Mouse (Mus musculus) gastrocnemius, adult 2 months (tissue): ENCODE data around the gene Txndc11. TPM values are rescaled to one million over a fixed set of nuclear protein-coding genes. Genes with fewer than 3 reads are reported as not detected.
"Not testable (repeated sequence)": the region's sequence is repeated elsewhere in the genome, so short reads cannot be mapped to it uniquely, and the experiment has no call there.

Experiments used
- DNase-seq: peaks from one replicate; pipeline ENCODE4 v3.0.0; 2022
- H3K27ac ChIP-seq: fragments of 200-600 bp; 2 replicates; pipeline ENCODE4 v1.8.1; 2022; ENCODE audit warnings: mild to moderate bottlenecking
- H3K4me3 ChIP-seq: fragments of 200-600 bp; 2 replicates; pipeline ENCODE4 v1.8.1; 2022; ENCODE audit warnings: mild to moderate bottlenecking, moderate library complexity
- CTCF ChIP-seq: fragments of 200-600 bp; IDR thresholded peaks from 2 replicates; pipeline ENCODE4 v1.8.1; 2022; ENCODE audit warnings: antibody characterized with exemption, mild to moderate bottlenecking, moderate library complexity
- intact Hi-C: fragments of 180-260 bp; cut with DNase I; formaldehyde crosslinking; loops from one replicate; pipeline ENCODE4 v1.15.1; 2025
- long read RNA-seq, 2 experiments: library from polyadenylated mRNA; stranded (forward); transcript quantifications; one replicate each; pipeline ENCODE4 v2.0.0; 2021
- total RNA-seq, 2 experiments: library from RNA; stranded (reverse); gene quantifications; 2 replicates each; pipeline ENCODE4 v1.2.3; 2021

Gene Txndc11
- 1 to 10 TPM; 8.1 to 8.3 TPM for total RNA-seq
- long read RNA-seq, experiment 1, full-length matches to known transcripts = 18 of 39 reads
- long read RNA-seq, experiment 1, partial matches to known transcripts = 0 of 39 reads
- long read RNA-seq, experiment 1, other reads (novel, unspliced or antisense) = 21 of 39 reads
- long read RNA-seq, experiment 2, transcript Txndc11-201 (12 exons, 3,095 nt) = major isoform, 7 of 25 reads
- long read RNA-seq, experiment 2, partial matches to known transcripts = 0 of 25 reads
- long read RNA-seq, experiment 2, other reads (novel, unspliced or antisense) = 18 of 25 reads

- peak; percentile 4; the same call in 1 of the 2 replicates for TF ChIP-seq CTCF
- Histone ChIP-seq H3K27ac (peak within 1 kb of the TSS; percentile 98), H3K4me3 (peak within 1 kb of the TSS; percentile 85)
- peak; percentile 100 for DNase-seq
- intact Hi-C loops = no loop called here
These were observed at the start of gene Txndc11 for GRCm38 (mm10) chr16:11134348-11135344. Gene Txndc11, minus strand, starts transcription at chr16:11134650.

DNA sequence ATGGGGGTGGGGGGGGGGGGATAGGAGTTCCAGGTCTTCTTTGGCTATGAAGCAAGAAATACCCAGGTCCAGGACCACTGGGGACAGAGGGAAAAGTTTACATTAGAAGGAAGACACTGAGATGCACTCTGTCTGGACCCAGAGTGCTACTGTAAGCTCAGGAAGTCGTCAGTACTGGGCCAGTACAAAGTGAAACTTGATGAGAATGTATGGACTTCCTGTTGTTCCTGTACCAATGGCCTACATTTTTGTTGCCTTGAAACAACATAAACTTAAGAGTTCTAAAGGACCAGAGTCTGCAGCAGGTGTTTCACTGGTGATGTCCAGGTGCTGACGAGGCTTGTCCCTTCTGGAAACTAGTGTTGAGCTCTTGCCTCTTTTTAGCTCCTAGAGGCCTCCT is 43.0 kb upstream of the Txndc11 start:
- H3K27ac ChIP-seq = no peak overlapping the region
- DNase-seq = no peak
- no peak overlapping the region for H3K4me3 ChIP-seq
- no peak for TF ChIP-seq CTCF
- intact Hi-C loops = loop anchor here (2.0 to 10.0 kb wide), 2 partner anchors 25 to 147 kb away; partner anchors contain the start of genes Rsl1d1 and Snx29

- peak overlapping the region; percentile 97 for H3K27ac ChIP-seq
- TF ChIP-seq CTCF = no peak
- H3K4me3 ChIP-seq = peak overlapping the region; percentile 100
- intact Hi-C loops = loop anchor here (2.0 to 10.0 kb wide), 2 partner anchors 26 to 148 kb away; partner anchors contain the start of genes Rsl1d1 and Snx29
- DNase-seq = no peak
These were observed 42.4 kb upstream of the Txndc11 start for GRCm38 (mm10) chr16:11176884-11177244.

DNA sequence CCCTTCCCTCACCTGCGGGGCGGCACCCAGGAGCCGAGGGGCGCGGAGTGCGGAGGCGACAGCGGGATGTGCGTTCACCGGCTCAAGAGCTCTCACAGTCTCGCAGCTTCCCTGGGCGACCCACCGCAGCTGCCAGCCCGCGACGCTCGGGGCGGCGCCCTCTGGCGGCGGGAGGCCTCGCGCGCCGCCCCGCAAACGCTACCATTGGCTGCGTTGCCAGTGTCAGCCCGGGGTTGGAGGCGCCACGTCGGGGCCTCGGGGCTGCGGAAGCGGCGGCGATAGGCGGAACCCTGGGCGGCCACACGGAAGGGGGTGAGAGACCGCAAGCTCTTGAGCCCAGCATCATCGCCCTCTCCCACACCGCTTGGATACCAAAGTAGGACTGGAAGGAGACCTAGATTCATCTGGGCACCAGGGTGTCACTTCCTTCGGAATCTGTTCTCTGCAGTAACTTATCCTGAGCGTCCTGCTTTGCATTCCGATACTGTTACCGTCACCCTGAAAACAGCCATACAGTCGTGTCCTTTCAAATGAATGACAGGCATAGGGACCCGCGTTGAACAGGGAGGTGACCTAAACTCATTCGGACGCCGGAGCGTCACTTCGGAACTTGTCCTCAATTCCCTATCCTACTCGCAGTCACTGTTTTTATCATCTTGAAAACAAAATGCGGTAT is 41.9 kb upstream of the Txndc11 start, which contains the start of gene Zc3h7a:
Gene Zc3h7a, minus strand, starts transcription at position 186 of the 676 bp plus-strand sequence.
- DNase-seq = peak; percentile 96
- H3K27ac ChIP-seq = peak within 1 kb of the TSS; percentile 97
- intact Hi-C loops = loop anchor here (2.0 to 10.0 kb wide), 2 partner anchors 26 to 148 kb away; partner anchors contain the start of genes Rsl1d1 and Snx29
- no peak; the same call in none of the 2 replicates for TF ChIP-seq CTCF
- H3K4me3 ChIP-seq = peak within 1 kb of the TSS; percentile 100

- peak; percentile 77 for DNase-seq
- H3K4me3 ChIP-seq = peak overlapping the region; percentile 100
- peak overlapping the region; percentile 97 for H3K27ac ChIP-seq
- intact Hi-C loops = loop anchor here (2.0 to 10.0 kb wide), 3 partner anchors 27 to 149 kb away; partner anchors contain the start of genes Rsl1d1 and Snx29
- no peak; the same call in 1 of the 2 replicates for TF ChIP-seq CTCF
These were observed 41.2 kb upstream of the Txndc11 start for GRCm38 (mm10) chr16:11175489-11176207.

DNA sequence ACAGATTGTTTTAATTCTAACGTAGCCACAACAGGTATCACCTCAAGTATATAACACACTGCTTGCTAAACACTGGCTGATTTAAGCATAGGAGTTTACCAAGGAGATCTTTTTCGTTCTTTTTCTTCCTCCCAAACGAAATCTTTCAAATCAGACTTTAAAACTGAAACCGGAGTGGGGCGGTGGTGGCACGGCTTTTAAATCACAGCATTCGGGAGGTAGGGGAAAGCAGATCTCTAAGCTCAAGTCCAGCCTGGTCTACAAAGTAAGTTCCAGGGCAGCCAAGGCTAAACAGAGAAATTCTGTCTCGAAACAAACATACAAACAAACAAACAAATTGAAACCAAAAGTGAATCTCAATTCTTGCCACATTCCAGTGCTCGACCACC is 40.6 kb upstream of the Txndc11 start:
- H3K4me3 ChIP-seq = peak overlapping the region; percentile 100
- intact Hi-C loops = loop anchor here (2.0 to 10.0 kb wide), 2 partner anchors 138 to 150 kb away; partner anchors contain the start of gene Snx29
- H3K27ac ChIP-seq = peak overlapping the region; percentile 97
- TF ChIP-seq CTCF = no peak
- no peak for DNase-seq

- intact Hi-C loops = loop anchor here (2.0 to 10.0 kb wide), 2 partner anchors 138 to 150 kb away; partner anchors contain the start of gene Snx29
- TF ChIP-seq CTCF = peak; percentile 63
- Histone ChIP-seq H3K27ac (peak overlapping the region; percentile 97), H3K4me3 (peak overlapping the region; percentile 100)
- peak; percentile 51 for DNase-seq
These were observed 40.2 kb upstream of the Txndc11 start for GRCm38 (mm10) chr16:11174671-11175081.

- intact Hi-C loops = loop anchor here (2.0 to 10.0 kb wide), 2 partner anchors 153 to 291 kb away; partner anchors contain the start of gene Snx29
- H3K4me3 ChIP-seq = no peak overlapping the region
- no peak overlapping the region for H3K27ac ChIP-seq
- no peak for DNase-seq
- no peak for TF ChIP-seq CTCF
These were observed 37.2 kb upstream of the Txndc11 start for GRCm38 (mm10) chr16:11171679-11172078.

DNA sequence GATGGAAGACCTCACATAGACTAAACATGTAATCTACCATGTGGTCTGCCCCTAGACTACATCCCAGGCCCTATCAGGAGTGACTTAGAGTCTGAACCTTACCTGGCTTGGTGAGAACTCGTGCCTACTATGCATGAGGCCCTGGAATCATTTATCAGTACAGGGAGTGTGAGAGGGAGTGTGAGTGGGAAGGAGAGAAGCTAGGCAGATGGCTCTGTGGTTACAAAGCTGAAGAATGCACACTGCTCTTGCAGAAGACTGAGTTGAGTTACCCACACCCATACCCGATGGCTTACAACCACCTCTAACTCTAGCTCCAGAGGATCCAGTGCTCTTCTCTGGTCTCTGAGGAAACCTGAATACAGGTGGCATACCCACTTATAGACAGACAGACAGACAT is 32.0 kb upstream of the Txndc11 start:
- Histone ChIP-seq H3K4me3 (no peak overlapping the region), H3K27ac (no peak overlapping the region)
- no peak for DNase-seq
- intact Hi-C loops = no loop called here
- TF ChIP-seq CTCF = no peak

DNA sequence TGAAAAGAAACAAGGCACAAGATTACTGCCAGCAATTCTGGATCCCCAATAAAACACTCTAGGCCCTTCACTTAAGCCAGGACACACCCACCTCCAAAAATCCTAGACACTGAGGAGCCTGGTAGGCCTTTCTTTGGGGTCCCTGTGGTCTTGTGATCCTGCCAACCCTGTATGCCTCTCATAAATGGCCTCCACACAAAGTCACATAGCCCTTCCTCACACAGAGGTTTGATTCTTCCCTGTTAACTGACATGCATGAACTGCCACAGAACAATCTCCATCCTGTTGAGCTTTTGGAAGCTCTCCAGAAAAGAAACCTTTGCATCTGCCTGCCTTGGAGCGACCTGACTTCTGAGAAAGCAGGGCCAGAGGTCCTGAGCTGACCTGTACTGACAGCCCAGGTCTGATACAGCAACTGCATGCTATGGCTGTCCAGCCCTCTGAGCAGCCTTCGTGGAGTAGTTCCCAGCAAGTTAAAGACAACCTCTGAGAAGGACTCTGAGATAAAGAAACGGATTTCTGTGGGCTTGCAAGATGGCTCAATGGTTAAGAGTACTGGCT is 30.3 kb upstream of the Txndc11 start:
- TF ChIP-seq CTCF = no peak
- intact Hi-C loops = no loop called here
- Histone ChIP-seq H3K4me3 (no peak overlapping the region), H3K27ac (no peak overlapping the region; the same call in 1 of the 2 replicates)
- DNase-seq = no peak

DNA sequence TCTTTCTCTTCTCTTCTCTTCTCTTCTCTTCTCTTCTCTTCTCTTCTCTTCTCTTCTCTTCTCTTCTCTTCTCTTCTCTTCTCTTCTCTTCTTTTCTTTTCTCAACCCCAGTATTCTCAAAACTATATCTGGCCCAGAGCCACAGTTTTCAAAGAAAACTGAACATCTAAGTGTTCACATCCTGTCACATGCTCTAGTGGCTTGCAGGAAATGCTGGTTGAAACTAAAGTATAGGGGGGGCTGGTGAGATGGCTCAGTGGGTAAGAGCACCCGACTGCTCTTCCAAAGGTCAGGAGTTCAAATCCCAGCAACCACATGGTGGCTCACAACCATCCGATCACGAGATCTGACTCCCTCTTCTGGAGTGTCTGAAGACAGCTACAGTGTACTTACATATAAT is 23.3 kb upstream of the Txndc11 start:
- DNase-seq, intact Hi-C loops, H3K27ac ChIP-seq, H3K4me3 ChIP-seq: not testable (repeated sequence)
